Mouse (Mus musculus): ENCODE data around the gene Gm7980.
"Not testable (repeated sequence)": the region's sequence is repeated elsewhere in the genome, so short reads cannot be mapped to it uniquely, and the experiment has no call there.

Gm7980 gene

GRCm38 (mm10) chr14:41907190-41907589, at the start of gene Gm7980:
Gene Gm7980, minus strand, starts transcription at chr14:41907290.
- DNase-seq (ENCODE audit: low spot score in 2 of 2), result not testable (repeated sequence)

- not testable (repeated sequence) for DNase-seq (ENCODE audit: low spot score in 2 of 2)
These were observed 36.6 kb upstream of the Gm7980 start, which contains the start of gene 1700024B05Rik for GRCm38 (mm10) chr14:41943695-41944094. Gene 1700024B05Rik, plus strand, starts transcription at chr14:41943995.

- DNase-seq (ENCODE audit: low spot score in 2 of 2), result not testable (repeated sequence)
These were observed 17.6 kb upstream of the Gm7980 start, which contains the start of gene 1700049E17Rik1 for GRCm38 (mm10) chr14:41924649-41925048. Gene 1700049E17Rik1, plus strand, starts transcription at chr14:41924949.
